Mouse (Mus musculus) ovary, adult 10 weeks (tissue): Measurements from ENCODE around the gene Rnase11. TPM values are rescaled to one million over a fixed set of nuclear protein-coding genes. Genes with fewer than 3 reads are reported as not detected.

Experiments
- polyA plus RNA-seq: library from polyadenylated mRNA; stranded (reverse); fragments of 350-450 nt; fragmentation: Illumina TruSeq; extraction: RNeasy Lipid Tissue Mini Kit (QIAGEN cat#74804); gene quantifications from one replicate; pipeline ENCODE4 v1.2.3, GENCODE M21; 2014

Rnase11 gene
- polyA plus RNA-seq = not detected

DNA sequence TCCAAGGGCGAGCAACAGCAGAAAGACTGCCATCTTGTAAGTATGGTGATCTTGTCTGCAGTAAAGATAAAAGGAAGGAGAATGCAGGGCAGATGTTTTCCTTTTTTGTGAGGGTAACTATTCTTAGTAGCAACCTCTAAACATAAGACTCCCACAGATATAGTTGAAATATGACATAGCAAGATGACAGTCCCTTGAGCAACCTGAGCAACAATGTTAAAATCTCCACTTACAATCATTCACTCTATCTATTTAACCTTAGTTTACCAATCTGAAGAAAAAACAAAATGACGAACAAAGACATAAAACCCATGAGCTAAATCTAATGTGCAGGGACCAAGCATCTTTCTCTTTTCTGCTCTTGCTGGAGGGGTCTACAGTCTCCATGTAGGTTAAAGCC, at the start of gene Rnase11:
Gene Rnase11 (minus strand): TSS at position 101 of the 400 bp plus-strand sequence.

DNA sequence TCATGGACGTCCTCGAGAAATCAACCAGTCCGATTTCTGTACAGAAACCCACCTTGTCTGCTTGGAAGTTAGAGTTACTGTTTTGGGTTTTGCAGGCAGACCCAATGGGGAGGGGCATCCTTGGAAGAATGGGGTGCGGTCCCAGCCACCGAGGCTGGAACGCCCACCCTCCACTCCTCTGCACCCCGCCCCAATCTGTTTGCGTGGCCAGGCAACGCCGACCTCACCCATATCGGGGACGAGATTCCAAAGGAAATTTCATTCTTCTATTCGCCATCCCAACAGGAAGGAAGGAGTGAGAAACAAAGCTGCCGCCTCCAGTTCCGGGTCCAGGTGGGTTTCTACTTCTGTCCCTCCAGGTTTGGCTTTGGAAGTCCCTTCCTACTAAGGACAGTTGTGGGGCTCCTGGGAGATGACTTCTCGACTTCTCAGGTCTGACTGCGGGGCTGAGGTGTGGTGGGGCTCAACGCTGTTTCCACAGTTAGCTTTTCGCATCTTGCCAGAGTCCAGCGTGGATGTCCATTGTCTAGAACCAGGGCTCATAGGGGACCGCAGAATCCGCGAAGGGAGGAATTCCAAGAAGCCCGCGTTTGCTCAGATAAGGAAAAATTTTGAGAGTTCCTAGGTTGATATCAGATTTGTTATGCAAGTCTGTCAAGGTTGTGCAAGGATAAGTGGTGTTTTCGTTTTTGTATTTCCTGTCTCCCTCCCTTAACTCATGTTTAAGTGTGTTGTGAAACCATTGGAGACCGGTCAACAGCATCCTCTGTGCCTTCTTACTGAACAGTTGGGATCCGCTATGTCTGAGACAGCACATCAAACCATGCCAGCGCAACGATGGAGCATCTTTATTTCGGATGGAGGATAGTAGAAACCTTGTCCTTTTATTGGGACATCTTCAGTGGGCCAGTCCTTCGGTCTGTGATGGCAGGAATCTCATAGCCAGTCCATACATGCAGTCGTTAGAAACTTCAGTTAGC, 41.2 kb upstream of the Rnase11 start, which contains the start of the genes Rnase4 and Ang:
Gene Rnase4 (plus strand): TSS at position 157 of the 980 bp plus-strand sequence.
Gene Ang (plus strand): TSS at position 230 of the 980 bp plus-strand sequence.

DNA sequence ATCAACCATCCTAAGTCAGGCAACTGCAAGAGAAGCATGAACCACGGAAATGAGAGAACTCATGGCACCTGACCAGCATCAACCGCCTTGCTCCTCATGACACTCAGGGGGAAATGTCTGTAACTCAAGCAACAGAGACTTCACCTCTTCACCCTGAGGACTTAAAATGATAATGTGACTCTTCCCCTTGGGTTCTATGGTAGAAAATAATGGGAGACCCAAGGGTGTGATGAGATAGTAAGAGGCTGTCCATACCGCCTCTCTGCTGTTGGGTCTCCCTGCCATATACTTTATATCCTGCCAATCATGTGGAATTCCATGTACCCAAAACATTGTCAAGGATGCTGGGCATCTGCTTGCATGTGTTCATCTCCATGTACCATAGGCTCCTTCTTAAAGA, 24.4 kb upstream of the Rnase11 start, which contains the start of gene Olfr750:
Gene Olfr750 (minus strand): TSS at position 101 of the 400 bp plus-strand sequence.

GRCm38 (mm10) chr14:51057401-51057831, 7.5 kb upstream of the Rnase11 start, which contains the start of gene Rnase12:
Gene Rnase12 (minus strand): TSS chr14:51057661.

GRCm38 (mm10) chr14:51041769-51042168, 8.2 kb downstream of the Rnase11 start, which contains the start of gene Rnase9:
Gene Rnase9 (minus strand): TSS chr14:51041869.

DNA sequence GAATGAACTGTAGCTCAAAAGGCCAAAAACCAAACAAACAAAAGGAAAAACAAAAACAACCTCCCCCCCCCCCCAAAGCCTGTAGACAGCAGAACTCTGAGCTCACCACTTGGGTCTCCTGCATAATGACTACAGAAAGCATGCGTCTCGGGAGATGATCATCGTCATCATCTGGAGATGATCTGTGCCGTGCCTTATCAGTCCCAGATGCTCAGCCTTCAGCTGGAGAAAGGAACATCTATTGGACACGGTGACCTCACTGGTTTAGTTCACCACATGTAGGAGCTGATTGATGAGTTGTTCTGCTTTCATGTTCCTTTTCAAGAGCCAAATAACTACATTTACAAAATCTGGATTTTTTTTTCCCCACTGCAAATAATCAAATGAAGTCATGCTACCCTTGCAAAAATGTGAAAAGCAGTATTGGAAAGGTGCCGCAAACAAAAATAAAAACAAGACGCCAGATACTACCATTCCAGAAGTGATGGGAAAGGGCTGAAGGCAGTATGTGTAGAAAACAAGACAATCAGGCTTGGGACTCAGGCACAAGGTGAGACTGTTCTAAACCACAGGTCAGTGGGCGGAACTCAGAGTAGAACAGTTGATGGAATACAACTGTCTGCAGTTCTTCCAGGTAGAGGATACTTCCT, 42.7 kb downstream of the Rnase11 start, which contains the start of gene Rnase10:
Gene Rnase10 (plus strand): TSS at position 600 of the 650 bp plus-strand sequence.

Other genes starting within 250 kb of the Rnase11 start
- gene Ccnb1ip1, start 242.4 kb downstream of the Rnase11 start, polyA plus RNA-seq = 0.83 TPM
- 50.8 TPM for gene Parp2, start 242.3 kb downstream of the Rnase11 start, polyA plus RNA-seq
- gene Tep1, start 179.6 kb downstream of the Rnase11 start, polyA plus RNA-seq = 6.2 TPM
- gene Klhl33, start 152.7 kb downstream of the Rnase11 start, polyA plus RNA-seq = 0.46 TPM
- gene Osgep, start 125.3 kb downstream of the Rnase11 start, polyA plus RNA-seq = 14.7 TPM
- gene Apex1, start 125.2 kb downstream of the Rnase11 start, polyA plus RNA-seq = 27.8 TPM
- 10.7 TPM for gene Pip4p1, start 119.3 kb downstream of the Rnase11 start, polyA plus RNA-seq
- 37.1 TPM for gene Pnp, start 119.1 kb downstream of the Rnase11 start, polyA plus RNA-seq
- gene Gm49342, start 105.6 kb downstream of the Rnase11 start, polyA plus RNA-seq = not detected
- gene Pnp2, start 94.2 kb downstream of the Rnase11 start, polyA plus RNA-seq = not detected
- 1.4 TPM for gene Rnase10, start 42.4 kb downstream of the Rnase11 start, polyA plus RNA-seq
- gene Rnase9, start 8.3 kb downstream of the Rnase11 start, polyA plus RNA-seq = not detected
- not detected for gene Rnase12, start 7.5 kb upstream of the Rnase11 start, polyA plus RNA-seq
- gene Olfr750, start 24.3 kb upstream of the Rnase11 start, polyA plus RNA-seq = not detected
- 184 TPM for gene Rnase4, start 40.9 kb upstream of the Rnase11 start, polyA plus RNA-seq
- 4.8 TPM for gene Ang, start 41.0 kb upstream of the Rnase11 start, polyA plus RNA-seq
- 0.54 TPM for gene Eddm3b, start 64.3 kb upstream of the Rnase11 start, polyA plus RNA-seq
- gene Rnase6, start 73.7 kb upstream of the Rnase11 start, polyA plus RNA-seq = 5.0 TPM
- 1.7 TPM for gene Rnase1, start 96.6 kb upstream of the Rnase11 start, polyA plus RNA-seq
- not detected for gene Rnase2b, start 112.1 kb upstream of the Rnase11 start, polyA plus RNA-seq
- gene Ang2, start 149.0 kb upstream of the Rnase11 start, polyA plus RNA-seq = not detected
- gene Ear14, start 153.2 kb upstream of the Rnase11 start, polyA plus RNA-seq = not detected
- not detected for gene Rnase2a, start 205.9 kb upstream of the Rnase11 start, polyA plus RNA-seq